Mouse (Mus musculus) bone marrow, adult 2 months (tissue): ENCODE measurements around the gene Crybg3.

Experiments
- CTCF ChIP-seq: fragments of 200-500 bp; IDR thresholded peaks from 2 replicates; pipeline ENCODE4 v1.5.1; 2011; ENCODE audit warnings: low read length, control low read depth; ENCODE audit not compliant: control insufficient read depth, insufficient read depth
- POLR2A ChIP-seq: fragments of 200-500 bp; IDR thresholded peaks from 2 replicates; pipeline ENCODE4 v1.6.1; 2011; ENCODE audit warnings: low read depth, mild to moderate bottlenecking, control low read depth, low read length, borderline replicate concordance; ENCODE audit not compliant: control insufficient read depth

DNA sequence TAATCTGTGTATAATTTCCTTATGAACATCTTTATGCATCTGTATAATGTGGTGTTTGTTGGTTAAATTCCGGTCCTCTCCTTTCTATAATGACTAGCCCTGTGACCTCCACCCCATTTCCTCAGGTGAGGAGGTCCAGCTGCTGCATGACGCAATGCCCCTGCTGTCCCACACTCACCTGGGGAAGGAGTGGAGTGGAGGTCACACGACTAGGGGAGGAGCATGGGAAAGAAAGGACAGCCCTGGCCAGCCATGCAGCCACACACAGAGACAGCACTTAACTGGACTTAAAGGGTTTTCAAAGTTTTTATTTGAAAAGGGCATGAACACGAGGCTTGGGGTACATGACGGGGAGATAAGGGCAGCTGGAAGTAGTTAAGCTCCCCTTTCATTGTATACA, 69.5 kb downstream of the Crybg3 start:
- TF ChIP-seq CTCF: no peak
- no peak for TF ChIP-seq POLR2A
